Comparison of ENCODE assay signal across 24 mouse cellular contexts in the genomic region with DNA sequence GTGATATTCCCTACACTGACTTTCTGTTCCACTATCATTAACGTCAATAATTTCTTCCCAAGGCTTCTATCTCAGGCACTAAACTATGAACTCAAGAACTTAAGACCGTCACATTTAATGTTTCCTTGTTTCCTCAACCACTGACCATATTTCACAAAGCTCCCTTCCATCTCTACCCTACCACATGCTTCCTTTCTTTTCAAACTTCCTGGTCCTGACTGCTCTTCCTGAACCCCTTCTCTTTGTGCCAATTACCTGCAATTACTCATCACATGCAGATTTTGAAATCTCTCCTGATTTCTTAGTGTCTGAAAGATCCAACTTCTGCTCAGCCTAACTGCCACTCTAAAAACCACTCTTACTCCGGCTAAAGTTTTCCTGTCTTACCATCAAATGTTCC. TPM values are rescaled to one million over a fixed set of nuclear protein-coding genes. Genes with fewer than 3 reads are reported as not detected.
"Had no signal": no experiment of that assay in that cellular context is flagged by ENCODE, and none has a peak within 500 bp of the region (broad histone marks: within the 10 kb centered on the region; RNA-seq: fewer than 3 reads in every experiment).

No protein-coding gene starts in this region.

- H3K4me1 ChIP-seq: midbrain, embryonic 10.5 days; midbrain, embryonic 12.5 days; neural tube, embryonic 12.5 days; stomach, embryonic 15.5 days had no signal

- H3K27ac ChIP-seq: liver, embryonic 14.5 days; midbrain, embryonic 10.5 days; midbrain, embryonic 12.5 days; neural tube, embryonic 12.5 days; stomach, embryonic 15.5 days had no signal

- H3K27me3 ChIP-seq: midbrain, embryonic 12.5 days; neural tube, embryonic 12.5 days; stomach, embryonic 15.5 days had no signal

- H3K4me3 ChIP-seq: midbrain, embryonic 10.5 days; midbrain, embryonic 12.5 days; neural tube, embryonic 12.5 days; stomach, embryonic 15.5 days had no signal

- H3K9me3 ChIP-seq: midbrain, embryonic 10.5 days; midbrain, embryonic 12.5 days; neural tube, embryonic 12.5 days; stomach, embryonic 15.5 days had no signal

- DNase-seq: lung, adult 18-20 months; lung, embryonic 14.5 days; lung, postnatal 10 days; lung, postnatal 4 days; midbrain, embryonic 14.5 days; right cerebral cortex, postnatal 14 days; thymus, adult 18-20 months; thymus, postnatal 25 days; thymus, postnatal 4 days had no signal

- H3K4me2 ChIP-seq: lung, embryonic 14.5 days; midbrain, embryonic 12.5 days; neural tube, embryonic 12.5 days; stomach, embryonic 15.5 days had no signal

- H3K9ac ChIP-seq: liver, embryonic 14.5 days; lung, embryonic 14.5 days; midbrain, embryonic 12.5 days; neural tube, embryonic 12.5 days; stomach, embryonic 15.5 days had no signal

RNA-seq across cellular contexts. Expression of a gene that starts 5.5 kb away (rescaled TPM):
- total RNA-seq: megakaryocyte-erythroid progenitor cell, adult 5-6 weeks; midbrain, postnatal 0 days; monocyte, adult 5-6 weeks had no signal
- polyA plus RNA-seq: liver, embryonic 14.5 days; liver, embryonic 16.5 days; lung, embryonic 14.5 days; lung, embryonic 16.5 days; midbrain, embryonic 10.5 days; midbrain, embryonic 12.5 days; midbrain, embryonic 14.5 days; neural tube, embryonic 12.5 days; neural tube, embryonic 14.5 days; spleen, adult 2 months; stomach, embryonic 15.5 days; thymus, postnatal 0 days; urinary bladder, adult 2 months had no signal

RNA-seq across cellular contexts. Expression of a gene that starts 12.3 kb away (rescaled TPM):
- total RNA-seq: megakaryocyte-erythroid progenitor cell, adult 5-6 weeks; midbrain, postnatal 0 days; monocyte, adult 5-6 weeks; neutrophil, adult 5-6 weeks had no signal
- polyA plus RNA-seq: liver, embryonic 14.5 days; liver, embryonic 16.5 days; lung, embryonic 14.5 days; lung, embryonic 16.5 days; midbrain, embryonic 10.5 days; midbrain, embryonic 12.5 days; midbrain, embryonic 14.5 days; neural tube, embryonic 12.5 days; neural tube, embryonic 14.5 days; spleen, adult 2 months; stomach, embryonic 15.5 days; thymus, postnatal 0 days; urinary bladder, adult 2 months had no signal

RNA-seq across cellular contexts. Expression of a gene that starts 24.0 kb away (rescaled TPM):
- total RNA-seq: megakaryocyte-erythroid progenitor cell, adult 5-6 weeks; monocyte, adult 5-6 weeks; neutrophil, adult 5-6 weeks had no signal
- polyA plus RNA-seq: liver, embryonic 16.5 days; lung, embryonic 16.5 days; midbrain, embryonic 10.5 days; neural tube, embryonic 14.5 days; spleen, adult 2 months; stomach, embryonic 15.5 days had no signal

RNA-seq across cellular contexts. Expression of a gene that starts 38.3 kb away (rescaled TPM):
- total RNA-seq: megakaryocyte-erythroid progenitor cell, adult 5-6 weeks; monocyte, adult 5-6 weeks had no signal
- polyA plus RNA-seq: liver, embryonic 14.5 days; liver, embryonic 16.5 days; lung, embryonic 14.5 days; lung, embryonic 16.5 days; midbrain, embryonic 10.5 days; midbrain, embryonic 12.5 days; spleen, adult 2 months; stomach, embryonic 15.5 days; thymus, postnatal 0 days had no signal
